Mouse (Mus musculus) spleen, adult 2 months (tissue): ENCODE measurements around the gene Mapk14. TPM values are rescaled to one million over a fixed set of nuclear protein-coding genes. Genes with fewer than 3 reads are reported as not detected.
"Not testable (repeated sequence)": the region's sequence is repeated elsewhere in the genome, so short reads cannot be mapped to it uniquely, and the experiment has no call there.

ENCODE experiments used
- DNase-seq, 2 experiments: peaks; one replicate each; pipeline versions ENCODE4 v3.0.0 to v3.0.0-alpha.2; 2012 to 2021; ENCODE audit warnings: low spot score in 2 of 2, low read depth in 1 of 2
- H3K27ac ChIP-seq: fragments of 200-500 bp; 2 replicates; pipeline ENCODE4 v1.5.1; 2012; ENCODE audit warnings: low read length, inconsistent platforms; ENCODE audit not compliant: insufficient read depth
- H3K27me3 ChIP-seq: fragments of 200-500 bp; 2 replicates; pipeline ENCODE4 v1.6.1; 2012; ENCODE audit warnings: mild to moderate bottlenecking, moderate library complexity, low read length, inconsistent platforms; ENCODE audit not compliant: control insufficient read depth, insufficient read depth
- H3K36me3 ChIP-seq: fragments of 200-500 bp; 2 replicates; pipeline ENCODE4 v1.6.1; 2012; ENCODE audit warnings: mild to moderate bottlenecking, low read length, inconsistent platforms; ENCODE audit not compliant: control insufficient read depth, insufficient read depth
- H3K4me1 ChIP-seq: fragments of 200-500 bp; 2 replicates; pipeline ENCODE4 v1.6.1; 2011; ENCODE audit warnings: inconsistent platforms; ENCODE audit not compliant: control insufficient read depth, insufficient read depth, insufficient read length
- H3K4me3 ChIP-seq: fragments of 200-500 bp; 2 replicates; pipeline ENCODE4 v1.5.1; 2011; ENCODE audit warnings: mild to moderate bottlenecking, inconsistent platforms; ENCODE audit not compliant: insufficient read depth, insufficient read length; ENCODE audit errors: extremely low read depth
- CTCF ChIP-seq: fragments of 200-500 bp; IDR thresholded peaks from 2 replicates; pipeline ENCODE4 v1.5.1; 2011; ENCODE audit warnings: mild to moderate bottlenecking, inconsistent platforms; ENCODE audit not compliant: insufficient read depth, insufficient read length, insufficient replicate concordance; ENCODE audit errors: extremely low read depth
- POLR2A ChIP-seq: fragments of 200-500 bp; IDR thresholded peaks from 2 replicates; pipeline ENCODE4 v1.6.1; 2011; ENCODE audit warnings: low read depth, low read length, inconsistent platforms
- WGBS: fragments of 180-500 bp; shearing (Covaris S2); methylation state at CpG from one replicate; pipeline ENCODE4 v1.1.7; 2018; 5-methylcytosine and 5-hydroxymethylcytosine counted together
- polyA plus RNA-seq: library from polyadenylated mRNA; depleted of rRNA; stranded (reverse); fragments of >200 nt; gene quantifications from 2 replicates; pipeline ENCODE4 v1.2.3, GENCODE M21; 2012

Gene Mapk14
- polyA plus RNA-seq, 1 experiment: 83.1 TPM

DNA sequence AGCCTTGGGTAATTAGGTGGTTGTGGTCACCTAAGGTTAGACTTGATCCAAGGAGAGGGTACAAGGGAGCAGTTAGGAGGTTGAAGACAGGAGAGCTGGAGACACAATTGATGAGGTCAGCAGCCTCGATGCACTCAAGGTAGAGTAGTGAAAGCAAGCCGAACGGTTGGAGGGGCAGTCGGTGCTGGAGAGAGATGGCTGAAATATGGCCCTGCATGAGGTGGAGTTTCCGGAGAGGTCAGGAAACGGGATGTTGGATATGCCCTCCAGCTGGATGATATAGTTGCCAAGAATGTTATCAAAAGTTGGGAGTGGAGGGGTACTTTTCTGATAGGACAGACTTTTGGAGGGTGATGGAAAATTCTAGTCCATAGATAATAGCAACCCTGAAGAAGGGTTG lies 21.2 kb downstream of the Mapk14 start:
- no peak for DNase-seq
- Histone ChIP-seq H3K36me3 (peaks cover 20% of the 10 kb centered on the region), H3K4me1 (peaks cover 8% of the 10 kb centered on the region; the same call in 1 of the 2 replicates), H3K27ac (no peak overlapping the region), H3K4me3 (no peak overlapping the region), H3K27me3 (no peaks in the 10 kb centered on the region)
- 77% methylated on average over 6 of the region's 6 CpGs for WGBS
- TF ChIP-seq CTCF (no peak), POLR2A (no peak)

DNA sequence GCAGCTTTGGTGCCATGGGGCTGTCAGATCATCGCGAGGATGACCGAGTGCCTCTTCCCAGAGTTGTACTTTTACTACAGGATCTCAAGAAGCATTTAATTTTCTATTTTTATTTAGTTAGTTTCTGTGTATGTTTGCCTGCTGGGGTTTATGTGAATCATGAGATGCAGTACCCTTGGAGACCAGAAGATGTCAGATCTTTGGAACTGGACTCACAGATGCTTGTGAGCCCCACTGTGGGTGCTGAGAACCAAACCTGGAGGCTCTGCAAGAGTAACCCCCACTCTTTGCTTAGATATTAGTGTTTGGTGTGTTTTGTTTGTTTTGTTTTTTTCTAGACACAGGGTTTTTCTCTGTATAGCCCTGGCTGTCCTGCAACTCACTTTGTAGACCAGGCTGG lies 22.9 kb downstream of the Mapk14 start:
- Histone ChIP-seq H3K27me3 (no peaks in the 10 kb centered on the region), H3K27ac (no peak overlapping the region), H3K4me1 (peaks cover 8% of the 10 kb centered on the region; the same call in 1 of the 2 replicates), H3K4me3 (no peak overlapping the region), H3K36me3 (peaks cover 23% of the 10 kb centered on the region)
- TF ChIP-seq CTCF (no peak), POLR2A (no peak)
- WGBS: 97% methylated on average over 3 of the region's 3 CpGs
- no peak for DNase-seq

DNA sequence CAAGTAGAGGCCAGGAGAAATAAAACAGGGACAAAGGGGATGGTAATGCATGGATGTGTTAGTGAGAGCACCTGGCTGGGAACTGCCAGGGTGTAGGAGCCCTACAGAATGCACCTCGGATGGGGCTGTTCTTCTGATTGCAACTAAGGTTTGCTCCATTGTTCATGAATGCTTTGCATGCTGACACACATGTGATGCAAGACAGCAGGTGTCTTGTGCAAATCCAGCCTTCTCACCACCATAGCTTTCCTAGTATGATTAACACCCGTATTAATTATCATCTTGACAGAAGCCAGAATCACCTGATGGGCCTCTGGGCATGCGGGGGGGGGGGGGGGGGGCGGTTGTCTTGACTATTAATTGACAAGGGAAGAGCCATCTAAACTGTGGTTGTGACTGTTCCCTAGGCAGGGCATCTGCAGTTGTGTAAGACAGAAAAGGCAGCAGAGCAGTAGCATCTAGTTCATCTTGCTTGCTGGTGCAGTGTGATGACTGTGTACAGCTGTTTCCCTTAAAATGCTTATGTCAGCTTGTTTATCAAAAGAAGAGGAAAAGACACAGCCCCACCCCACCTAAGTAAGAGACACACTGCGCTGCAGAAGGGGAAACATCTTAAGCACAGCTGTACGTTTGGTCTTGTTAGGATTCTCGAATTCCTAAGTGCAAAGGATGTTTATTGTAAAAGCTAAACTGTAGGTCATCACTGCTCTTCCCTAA lies 24.9 kb downstream of the Mapk14 start:
- H3K36me3 ChIP-seq: peaks cover 26% of the 10 kb centered on the region
- WGBS: 86% methylated on average over 7 of the region's 7 CpGs
- no peak overlapping the region for H3K27ac ChIP-seq
- TF ChIP-seq CTCF (no peak), POLR2A (no peak)
- H3K27me3 ChIP-seq: no peaks in the 10 kb centered on the region
- no peak overlapping the region for H3K4me3 ChIP-seq
- no peak for DNase-seq
- H3K4me1 ChIP-seq: peaks cover 3% of the 10 kb centered on the region; the same call in 1 of the 2 replicates

DNA sequence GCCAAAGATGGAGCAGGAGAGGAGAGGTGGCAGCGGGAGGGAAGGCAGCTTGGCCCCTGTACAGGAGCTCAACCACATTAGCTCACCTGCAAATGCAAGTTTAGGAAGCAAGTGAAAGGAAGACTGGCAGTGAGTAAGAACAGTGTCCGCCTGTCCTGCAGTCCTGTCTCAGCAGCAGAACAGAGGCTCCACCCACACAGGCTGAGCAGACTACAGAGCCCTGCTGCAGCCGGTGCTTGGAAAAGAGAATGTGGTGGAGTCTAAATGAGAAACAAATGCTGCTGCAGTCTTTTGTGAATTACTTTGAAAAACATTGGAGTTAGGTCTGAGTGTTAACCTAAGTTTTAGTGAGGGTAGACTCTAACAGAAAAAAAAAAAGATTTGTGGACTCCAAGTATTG lies 26.4 kb downstream of the Mapk14 start:
- Histone ChIP-seq H3K4me1 (no peaks in the 10 kb centered on the region), H3K4me3 (no peak overlapping the region), H3K27me3 (no peaks in the 10 kb centered on the region), H3K36me3 (peaks cover 26% of the 10 kb centered on the region), H3K27ac (no peak overlapping the region)
- no peak for TF ChIP-seq POLR2A
- no peak for TF ChIP-seq CTCF
- no peak for DNase-seq
- WGBS: 88% methylated on average over 3 of the region's 3 CpGs

DNA sequence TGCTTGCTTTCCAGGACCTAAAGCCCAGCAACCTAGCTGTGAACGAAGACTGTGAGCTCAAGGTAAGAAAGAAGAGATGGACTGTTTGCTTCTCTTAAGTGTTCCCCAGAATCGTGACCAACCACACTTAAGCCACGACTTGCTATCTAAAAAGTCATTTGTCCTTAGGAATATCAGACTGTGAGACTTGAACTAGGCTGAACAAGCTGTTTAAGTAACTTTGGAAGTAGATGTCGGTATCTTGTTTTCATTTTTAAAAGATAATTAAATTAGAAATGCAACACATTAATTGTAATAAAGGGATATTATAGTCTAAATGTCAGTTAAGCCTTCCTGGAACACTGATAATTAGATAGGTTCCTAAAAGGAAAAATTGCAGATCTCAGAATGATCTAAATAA lies 34.7 kb downstream of the Mapk14 start, which contains the start of gene AC170998.1:
TSS of gene AC170998.1 (plus strand) at position 301 of the 400 bp plus-strand sequence.
- H3K4me3 ChIP-seq: no peak within 1 kb of the TSS
- TF ChIP-seq CTCF: no peak
- TF ChIP-seq POLR2A: no peak
- peaks cover 32% of the 10 kb centered on the region for H3K36me3 ChIP-seq
- no peaks in the 10 kb centered on the region for H3K4me1 ChIP-seq
- 90% methylated on average over 4 of the region's 4 CpGs for WGBS
- no peak for DNase-seq
- no peak within 1 kb of the TSS for H3K27ac ChIP-seq
- H3K27me3 ChIP-seq: no peaks in the 10 kb centered on the region

DNA sequence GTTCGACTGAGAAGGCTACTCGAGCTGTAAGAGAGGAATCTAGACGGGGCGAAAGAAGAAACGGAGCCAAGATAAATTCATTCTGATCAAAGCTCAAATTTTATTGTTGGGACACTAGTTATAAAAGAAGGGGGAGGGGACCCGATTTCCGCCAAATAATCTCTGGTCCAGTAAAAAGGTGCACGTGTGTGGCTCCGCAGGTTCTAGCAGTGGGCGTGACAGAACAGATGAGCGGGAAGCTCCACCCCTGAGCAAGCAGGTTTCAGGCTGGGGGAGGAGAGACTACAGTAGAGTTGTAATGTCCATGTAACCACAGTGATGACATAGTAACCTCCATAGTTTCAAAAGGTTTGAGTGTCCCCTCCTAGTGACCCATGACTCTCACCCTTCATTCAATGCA lies 36.4 kb downstream of the Mapk14 start:
- not testable (repeated sequence) for H3K4me1 ChIP-seq

DNA sequence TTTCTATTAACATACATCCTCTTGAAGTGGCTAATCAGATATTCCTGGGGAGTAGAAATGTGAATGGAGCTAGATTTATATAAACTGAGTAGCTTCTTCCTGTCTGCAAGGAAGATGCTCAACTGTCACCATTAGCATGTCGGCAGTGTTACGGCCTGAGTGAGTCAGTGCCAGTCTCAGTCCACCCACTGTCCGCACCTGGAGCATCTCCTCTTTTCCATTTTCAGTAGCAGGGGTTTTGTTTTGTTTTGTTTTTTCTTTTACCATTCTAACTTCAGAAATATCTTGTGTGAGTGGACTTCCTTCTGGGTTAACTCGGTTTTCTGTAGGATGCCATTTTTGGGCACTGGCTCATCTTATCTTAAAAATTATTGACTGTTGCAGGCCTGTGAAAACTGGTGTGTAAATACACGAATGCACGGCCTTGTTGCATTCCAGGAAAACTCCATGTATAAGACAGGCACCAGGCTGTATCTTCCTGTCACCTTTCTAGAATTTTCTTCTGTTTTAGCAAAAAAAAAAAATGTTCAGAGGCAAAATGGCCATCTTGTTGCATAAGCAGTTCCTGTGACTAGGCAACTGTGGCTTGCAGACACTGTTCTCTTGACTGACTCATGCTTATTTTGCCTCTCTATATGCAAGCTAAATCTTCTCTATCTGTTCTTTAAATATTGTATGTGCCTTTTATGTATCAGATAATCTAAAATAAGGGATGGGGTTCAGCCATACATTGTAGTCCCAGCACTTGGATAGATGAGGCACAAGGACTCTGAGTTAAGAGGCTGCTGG lies 44.4 kb downstream of the Mapk14 start:
- no peak for TF ChIP-seq CTCF
- no peak for TF ChIP-seq POLR2A
- WGBS: 77% methylated on average over 6 of the region's 6 CpGs

More for the DNA sequence above, 36.4 kb downstream of the Mapk14 start:
- not testable (repeated sequence) for H3K27me3 ChIP-seq, H3K4me3 ChIP-seq, DNase-seq, H3K27ac ChIP-seq
- WGBS: 95% methylated on average over 11 of the region's 11 CpGs
- H3K36me3 ChIP-seq: peaks cover 32% of the 10 kb centered on the region

More for the DNA sequence above, 44.4 kb downstream of the Mapk14 start:
- Histone ChIP-seq H3K4me1 (no peaks in the 10 kb centered on the region), H3K27ac (no peak overlapping the region), H3K27me3 (no peaks in the 10 kb centered on the region), H3K36me3 (peaks cover 4% of the 10 kb centered on the region), H3K4me3 (no peak overlapping the region)
- DNase-seq: no peak
